Mouse (Mus musculus): Measurements from ENCODE around the gene Smpd2.

Smpd2 gene

GRCm38 (mm10) chr10:41489708-41490517 lies at the start of gene Smpd2, which contains the start of gene Ppil6:
Gene Smpd2, minus strand, starts transcription at chr10:41490369.
Gene Ppil6, plus strand, starts transcription at chr10:41490439.
- peak; percentile 95 for DNase-seq (ENCODE audit: low read depth)

GRCm38 (mm10) chr10:41538986-41539385 lies 48.8 kb upstream of the Smpd2 start:
- DNase-seq (ENCODE audit: low read depth) = no peak

- no peak for DNase-seq (ENCODE audit: low read depth)
Observed at GRCm38 (mm10) chr10:41537983-41538330, 47.8 kb upstream of the Smpd2 start.

GRCm38 (mm10) chr10:41537226-41537982 lies 47.2 kb upstream of the Smpd2 start:
- no peak for DNase-seq (ENCODE audit: low read depth)

- DNase-seq (ENCODE audit: low read depth) = no peak
Observed at GRCm38 (mm10) chr10:41536714-41537113, 46.5 kb upstream of the Smpd2 start.

- no peak for DNase-seq (ENCODE audit: low read depth)
Observed at GRCm38 (mm10) chr10:41535991-41536390, 45.8 kb upstream of the Smpd2 start.

- DNase-seq (ENCODE audit: low read depth) = peak; percentile 71
Observed at GRCm38 (mm10) chr10:41529972-41530371, 39.8 kb upstream of the Smpd2 start.

GRCm38 (mm10) chr10:41525696-41526095 lies 35.5 kb upstream of the Smpd2 start:
- no peak for DNase-seq (ENCODE audit: low read depth)

- peak; percentile 41 for DNase-seq (ENCODE audit: low read depth)
Observed at GRCm38 (mm10) chr10:41523386-41523785, 33.2 kb upstream of the Smpd2 start.

- DNase-seq (ENCODE audit: low read depth) = no peak
Observed at GRCm38 (mm10) chr10:41520410-41520673, 30.2 kb upstream of the Smpd2 start.

- peak; percentile 78 for DNase-seq (ENCODE audit: low read depth)
Observed at GRCm38 (mm10) chr10:41519640-41520409, 29.7 kb upstream of the Smpd2 start.

- DNase-seq (ENCODE audit: low read depth) = peak; percentile 97
Observed at GRCm38 (mm10) chr10:41518981-41519618, 28.9 kb upstream of the Smpd2 start, which contains the start of gene Cd164. Gene Cd164, plus strand, starts transcription at chr10:41519414.

GRCm38 (mm10) chr10:41518508-41518980 lies 28.4 kb upstream of the Smpd2 start:
- DNase-seq (ENCODE audit: low read depth) = peak; percentile 94

GRCm38 (mm10) chr10:41514921-41515320 lies 24.8 kb upstream of the Smpd2 start:
- DNase-seq (ENCODE audit: low read depth) = no peak

GRCm38 (mm10) chr10:41514301-41514700 lies 24.1 kb upstream of the Smpd2 start:
- DNase-seq (ENCODE audit: low read depth) = no peak

GRCm38 (mm10) chr10:41509160-41509559 lies 19.0 kb upstream of the Smpd2 start:
- peak; percentile 59 for DNase-seq (ENCODE audit: low read depth)

GRCm38 (mm10) chr10:41505446-41505845 lies 15.3 kb upstream of the Smpd2 start:
- peak; percentile 84 for DNase-seq (ENCODE audit: low read depth)

- peak; percentile 39 for DNase-seq (ENCODE audit: low read depth)
Observed at GRCm38 (mm10) chr10:41504996-41505395, 14.8 kb upstream of the Smpd2 start.

- no peak for DNase-seq (ENCODE audit: low read depth)
Observed at GRCm38 (mm10) chr10:41500941-41501340, 10.8 kb upstream of the Smpd2 start.

- peak; percentile 61 for DNase-seq (ENCODE audit: low read depth)
Observed at GRCm38 (mm10) chr10:41491111-41491510, 942 bp upstream of the Smpd2 start.

GRCm38 (mm10) chr10:41490518-41490873 lies 327 bp upstream of the Smpd2 start:
- no peak for DNase-seq (ENCODE audit: low read depth)

- DNase-seq (ENCODE audit: low read depth) = no peak
Observed at GRCm38 (mm10) chr10:41489294-41489693, 875 bp downstream of the Smpd2 start.
